22 mouse cellular contexts compared by ENCODE assay signal in the genomic region with DNA sequence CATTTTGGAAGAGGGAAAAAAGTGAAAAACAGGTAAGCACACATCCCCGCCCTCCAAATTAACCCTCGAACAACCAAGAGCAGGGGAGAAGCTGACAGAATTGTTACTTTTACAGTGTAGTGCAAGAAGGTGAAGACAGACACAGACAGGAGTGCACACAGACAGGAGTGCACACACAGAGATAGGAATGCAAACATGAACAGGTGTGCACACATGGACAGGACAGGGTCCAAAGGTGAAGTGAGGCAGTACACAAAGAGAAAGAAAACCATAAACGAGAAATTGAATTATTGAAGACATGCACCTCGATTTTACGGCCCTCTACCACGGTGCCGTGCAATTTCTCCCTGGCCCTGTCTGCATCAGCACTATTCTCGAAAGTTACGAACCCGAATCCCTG. TPM values are rescaled to one million over a fixed set of nuclear protein-coding genes. Genes with fewer than 3 reads are reported as not detected.
A peak's percentile ranks its signal among the peaks of the same experiment; 100 is the strongest.
DNase-seq lines count a peak whose midpoint lies in the region; ATAC-seq and TF ChIP-seq lines count a peak whose summit lies in the region.
"Had no signal": no experiment of that assay in that cellular context is flagged by ENCODE, and none has a peak within 500 bp of the region (broad histone marks: within the 10 kb centered on the region; RNA-seq: fewer than 3 reads in every experiment).

No protein-coding gene starts in this region.

- 0 out of 2 replicates have a peak overlapping the region, but pooled peaks have one; percentile 6 for H3K27ac ChIP-seq in embryonic facial prominence, embryonic 15.5 days (replicated peaks)
- no peak overlapping the region for H3K27ac ChIP-seq in embryonic facial prominence, embryonic 10.5 days (replicated peaks)
- H3K27ac ChIP-seq in liver, postnatal 0 days (ENCODE audit: low read depth), result no peak overlapping the region
- peak overlapping the region; percentile 35; the same call in 1 of the 2 replicates for H3K27ac ChIP-seq in stomach, embryonic 16.5 days (ENCODE audit: low read length)
- H3K27ac ChIP-seq: forebrain, embryonic 10.5 days; gastrocnemius, adult 2 months; heart, embryonic 13.5 days; hindbrain, embryonic 15.5 days had no signal

- no peak overlapping the region for H3K4me2 ChIP-seq in embryonic facial prominence, embryonic 15.5 days (replicated peaks)
- no peak overlapping the region for H3K4me2 ChIP-seq in liver, postnatal 0 days (ENCODE audit: low read depth, low read length)
- no peak overlapping the region for H3K4me2 ChIP-seq in stomach, embryonic 16.5 days (ENCODE audit: low read depth, low read length)
- H3K4me2 ChIP-seq: embryonic facial prominence, embryonic 13.5 days; heart, embryonic 13.5 days; hindbrain, embryonic 15.5 days had no signal

- H3K36me3 ChIP-seq in embryonic facial prominence, embryonic 15.5 days, result peaks cover 20% of the 10 kb centered on the region; the same call in 1 of the 2 replicates
- peaks cover 59% of the 10 kb centered on the region for H3K36me3 ChIP-seq in embryonic facial prominence, embryonic 10.5 days (replicated peaks)
- H3K36me3 ChIP-seq in liver, postnatal 0 days (replicated peaks; ENCODE audit: insufficient read depth, low read length), result no peaks in the 10 kb centered on the region; the same call in 1 of the 2 replicates
- H3K36me3 ChIP-seq in stomach, embryonic 16.5 days (ENCODE audit: control insufficient read depth, insufficient read depth, low read length), result no peaks in the 10 kb centered on the region

- 77% methylated on average over 10 of the region's 10 CpGs for WGBS in embryonic facial prominence, embryonic 15.5 days
- 90% methylated on average over 10 of the region's 10 CpGs for WGBS in embryonic facial prominence, embryonic 10.5 days
- WGBS in liver, postnatal 0 days (ENCODE audit: insufficient replicate concordance), result 65% methylated on average over 10 of the region's 10 CpGs
- 57% methylated on average over 10 of the region's 10 CpGs for WGBS in stomach, embryonic 16.5 days

- no peak for TF ChIP-seq CTCF in liver, postnatal 0 days (IDR thresholded peaks at IDR 0.05; ENCODE audit: low read depth)

- no peak for ATAC-seq in embryonic facial prominence, embryonic 15.5 days (ENCODE audit: insufficient number of reproducible peaks, low FRiP score, low TSS enrichment, low read depth)
- peak; percentile 67 for ATAC-seq in liver, postnatal 0 days
- ATAC-seq in stomach, embryonic 16.5 days (ENCODE audit: insufficient read depth, low FRiP score), result no peak
- ATAC-seq: CD4-positive, CD25-positive, alpha-beta regulatory T cell, adult 4 months; forebrain, embryonic 14.5 days had no signal

- H3K9ac ChIP-seq in embryonic facial prominence, embryonic 15.5 days, result no peak overlapping the region
- H3K9ac ChIP-seq in liver, postnatal 0 days (replicated peaks), result no peak overlapping the region
- no peak overlapping the region for H3K9ac ChIP-seq in stomach, embryonic 16.5 days (ENCODE audit: low read length)
- H3K9ac ChIP-seq: embryonic facial prominence, embryonic 13.5 days; heart, embryonic 13.5 days; hindbrain, embryonic 15.5 days had no signal

- TF ChIP-seq EP300 in liver, postnatal 0 days (IDR thresholded peaks at IDR 0.05; ENCODE audit: low read depth), result no peak

- no peaks in the 10 kb centered on the region for H3K9me3 ChIP-seq in embryonic facial prominence, embryonic 15.5 days (replicated peaks)
- no peaks in the 10 kb centered on the region for H3K9me3 ChIP-seq in embryonic facial prominence, embryonic 10.5 days
- no peaks in the 10 kb centered on the region for H3K9me3 ChIP-seq in liver, postnatal 0 days (ENCODE audit: low read length)
- H3K9me3 ChIP-seq in stomach, embryonic 16.5 days (replicated peaks; ENCODE audit: control insufficient read depth, low read length), result no peaks in the 10 kb centered on the region
- H3K9me3 ChIP-seq: embryonic facial prominence, embryonic 13.5 days; forebrain, embryonic 10.5 days; heart, embryonic 13.5 days; hindbrain, embryonic 15.5 days had no signal

- no peak for DNase-seq in embryonic facial prominence, embryonic 10.5 days (ENCODE audit: low spot score)
- DNase-seq in liver, postnatal 0 days, result no peak
- no peak for DNase-seq in liver
- no peak for DNase-seq in kidney, postnatal 36 days
- no peak for DNase-seq in cerebellum, adult 18-20 months
- DNase-seq: adrenal gland, postnatal 10 days; B cell, adult 2 months; cerebellum, adult 11 months; cerebellum, adult 9-10 months; cerebellum, postnatal 25 days; gastrocnemius, adult 2 months; gastrocnemius, postnatal 25 days; heart, adult 11 months; heart, postnatal 36 days had no signal

- H3K4me1 ChIP-seq in embryonic facial prominence, embryonic 15.5 days, result peaks cover 10% of the 10 kb centered on the region
- peaks cover 5% of the 10 kb centered on the region; the same call in 1 of the 2 replicates for H3K4me1 ChIP-seq in embryonic facial prominence, embryonic 10.5 days
- 0 out of 2 replicates have a peak, but pooled peaks cover 8% of the 10 kb centered on the region for H3K4me1 ChIP-seq in liver, postnatal 0 days (ENCODE audit: insufficient read depth)
- peaks cover 16% of the 10 kb centered on the region; the same call in 1 of the 2 replicates for H3K4me1 ChIP-seq in stomach, embryonic 16.5 days (ENCODE audit: control insufficient read depth, insufficient read depth, low read length)

- H3K27me3 ChIP-seq in embryonic facial prominence, embryonic 15.5 days, result no peaks in the 10 kb centered on the region
- H3K27me3 ChIP-seq in embryonic facial prominence, embryonic 10.5 days (replicated peaks; ENCODE audit: low read depth, poor library complexity, severe bottlenecking), result no peaks in the 10 kb centered on the region
- H3K27me3 ChIP-seq in liver, postnatal 0 days (ENCODE audit: insufficient read depth, low read length), result no peaks in the 10 kb centered on the region
- no peaks in the 10 kb centered on the region for H3K27me3 ChIP-seq in stomach, embryonic 16.5 days (ENCODE audit: control insufficient read depth, insufficient read depth, low read length)
- H3K27me3 ChIP-seq: embryonic facial prominence, embryonic 13.5 days; heart, embryonic 13.5 days; hindbrain, embryonic 15.5 days had no signal

- H3K4me3 ChIP-seq in embryonic facial prominence, embryonic 15.5 days (replicated peaks), result no peak overlapping the region
- no peak overlapping the region for H3K4me3 ChIP-seq in embryonic facial prominence, embryonic 10.5 days
- H3K4me3 ChIP-seq in liver, postnatal 0 days (ENCODE audit: low read depth, low read length), result no peak overlapping the region
- no peak overlapping the region for H3K4me3 ChIP-seq in stomach, embryonic 16.5 days (replicated peaks; ENCODE audit: low read length)
- H3K4me3 ChIP-seq: embryonic facial prominence, embryonic 13.5 days; forebrain, embryonic 10.5 days; gastrocnemius, adult 2 months; heart, embryonic 13.5 days; hindbrain, embryonic 15.5 days had no signal

RNA-seq across cellular contexts. Expression of gene Mb, which starts 54.8 kb away (rescaled TPM):
- polyA plus RNA-seq in embryonic facial prominence, embryonic 15.5 days (2015; fragmentation: Nextera tagmentation; extraction: Ambion mirVana), result 5.8 and 6.9 TPM in 2 replicates
- 0.72 and 0.86 TPM in 2 replicates for polyA plus RNA-seq in embryonic facial prominence, embryonic 10.5 days (2016; fragmentation: Nextera tagmentation; extraction: Ambion mirVana)
- 0.15 and 6.6 TPM in 2 replicates for polyA plus RNA-seq in liver, postnatal 0 days (2015; fragmentation: Nextera tagmentation; extraction: Ambion mirVana)
- 1.6 and 2.5 TPM in 2 replicates for polyA plus RNA-seq in stomach, embryonic 16.5 days (2015; fragmentation: Nextera tagmentation; extraction: Ambion mirVana)
- polyA plus RNA-seq: CD4-positive, CD25-positive, alpha-beta regulatory T cell, adult 4 months; forebrain, embryonic 14.5 days had no signal

Comparison
In these comparisons a context has a peak if more than half of its experiments do, and no peak if none do; other contexts are left out.
1. H3K27ac ChIP-seq: peak in embryonic facial prominence, embryonic 15.5 days (single experiment) and stomach, embryonic 16.5 days (single experiment); none in embryonic facial prominence, embryonic 10.5 days (single experiment) and liver, postnatal 0 days (single experiment).